Mouse (Mus musculus) stomach, postnatal 0 days (tissue): ENCODE measurements around the gene Fmnl1.
A peak's percentile ranks its signal among the peaks of the same experiment; 100 is the strongest.

ENCODE experiments used
- CTCF ChIP-seq: IDR thresholded peaks from 2 replicates; pipeline ENCODE4 v1.5.1; 2016; ENCODE audit warnings: antibody characterized with exemption, low read depth, mild to moderate bottlenecking, moderate library complexity
- EP300 ChIP-seq: optimal IDR thresholded peaks from 2 replicates; pipeline ENCODE3; 2016; ENCODE audit warnings: antibody characterized with exemption

GRCm38 (mm10) chr11:103162132-103162531 is 8.8 kb upstream of the Fmnl1 start:
- peak; percentile 62 for TF ChIP-seq CTCF
- no peak for TF ChIP-seq EP300
